Mouse (Mus musculus) ES-E14 (cell line): ENCODE measurements around the gene Gsdme. TPM values are rescaled to one million over a fixed set of nuclear protein-coding genes. Genes with fewer than 3 reads are reported as not detected.

Experiments used
- DNase-seq: peaks from one replicate; pipeline ENCODE4 v3.0.0-alpha.2; 2013; ENCODE audit warnings: low read depth, low spot score
- H3K27ac ChIP-seq: 2 replicates; pipeline ENCODE4 v1.5.1; 2012; ENCODE audit warnings: low read depth, mild to moderate bottlenecking, low read length, moderate library complexity, mixed read lengths; ENCODE audit not compliant: poor library complexity, insufficient read depth, severe bottlenecking
- H3K36me3 ChIP-seq: 2 replicates; pipeline ENCODE4 v1.6.1; 2012; ENCODE audit warnings: mild to moderate bottlenecking, low read length, moderate library complexity, mixed read lengths; ENCODE audit not compliant: control insufficient read depth, poor library complexity, insufficient read depth, severe bottlenecking
- H3K4me1 ChIP-seq, 2 experiments: fragments of 150-350 bp in 1 of 2; sonication (generic) in 1 of 2; 2 replicates each; pipeline ENCODE4 v1.6.1; 2012; ENCODE audit warnings: low read length in 2 of 2, mild to moderate bottlenecking in 1 of 2, mixed read lengths in 1 of 2; ENCODE audit not compliant: control insufficient read depth in 2 of 2, insufficient read depth in 2 of 2, poor library complexity in 1 of 2
- H3K4me3 ChIP-seq, 2 experiments: fragments of 150-350 bp in 1 of 2; sonication (generic) in 1 of 2; 2 replicates each; pipeline ENCODE4 v1.5.1; 2012; ENCODE audit warnings: low read length in 2 of 2, low read depth in 1 of 2, mild to moderate bottlenecking in 1 of 2, mixed read lengths in 1 of 2; ENCODE audit not compliant: insufficient read depth in 1 of 2, poor library complexity in 1 of 2, severe bottlenecking in 1 of 2
- H3K9ac ChIP-seq: 2 replicates; pipeline ENCODE4 v1.6.1; 2012; ENCODE audit warnings: low read depth, mild to moderate bottlenecking, low read length, mixed read lengths; ENCODE audit not compliant: poor library complexity, insufficient read depth, severe bottlenecking
- H3K9me3 ChIP-seq: fragments of 150-350 bp; sonication (generic); 2 replicates; pipeline ENCODE4 v1.6.1; 2012; ENCODE audit warnings: low read depth, mild to moderate bottlenecking, low read length; ENCODE audit not compliant: control insufficient read depth, insufficient read depth
- CHD2 ChIP-seq: IDR thresholded peaks from 2 replicates; pipeline ENCODE4 v1.6.1; 2014; ENCODE audit warnings: mild to moderate bottlenecking, low read depth, low read length, inconsistent platforms
- HCFC1 ChIP-seq: IDR thresholded peaks from 2 replicates; pipeline ENCODE4 v1.6.1; 2012; ENCODE audit warnings: low read length, inconsistent platforms, borderline replicate concordance; ENCODE audit not compliant: insufficient read depth
- MAFK ChIP-seq: IDR thresholded peaks from 2 replicates; pipeline ENCODE4 v1.6.1; 2014; ENCODE audit warnings: mild to moderate bottlenecking, low read depth, low read length, inconsistent platforms; ENCODE audit not compliant: insufficient read depth
- ZC3H11A ChIP-seq: IDR thresholded peaks from 2 replicates; pipeline ENCODE4 v1.6.1; 2012; ENCODE audit warnings: low read depth, mild to moderate bottlenecking, inconsistent platforms, low read length, borderline replicate concordance
- ZNF384 ChIP-seq: IDR thresholded peaks from 2 replicates; pipeline ENCODE4 v1.6.1; 2012; ENCODE audit warnings: low read depth, low read length, inconsistent platforms
- in situ Hi-C, 2 experiments: fragments of 600-800 bp; cut with MboI; formaldehyde crosslinking; loops; one replicate each; pipeline ENCODE4 v1.15.1; 2025; ENCODE audit warnings: low sequenced_read_pairs in 2 of 2, inconsistent platforms in 1 of 2; ENCODE audit not compliant: unreplicated experiment in 2 of 2
- total RNA-seq: library from RNA; depleted of rRNA; stranded (reverse); fragments of 300-350 nt; gene quantifications from 2 replicates; pipeline ENCODE4 v1.2.3, GENCODE M21; 2012

Gene Gsdme
- total RNA-seq, 1 experiment: 1.7 TPM

DNA sequence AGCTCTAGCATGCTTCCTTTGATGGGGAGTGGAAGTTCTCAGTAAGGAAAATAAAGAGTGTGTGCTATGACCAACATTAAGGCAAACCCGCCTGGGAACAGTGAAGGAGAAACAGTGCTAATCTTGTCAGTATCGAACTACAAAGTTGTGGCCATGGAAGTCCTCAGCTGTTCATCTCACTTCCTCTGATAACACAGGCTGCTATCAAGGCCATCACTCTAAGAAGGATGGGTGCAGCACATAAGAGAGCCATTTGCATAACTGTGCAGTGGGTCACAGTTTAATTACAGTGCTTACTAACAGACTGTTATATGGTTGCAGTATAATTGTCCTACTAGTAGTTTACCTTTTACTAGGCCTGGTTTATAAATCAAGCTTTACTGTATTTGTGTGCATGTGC, 23.8 kb downstream of the Gsdme start:
- no peak for DNase-seq
- TF ChIP-seq HCFC1: no peak
- no peak for TF ChIP-seq MAFK
- TF ChIP-seq CHD2: no peak
- TF ChIP-seq ZNF384: no peak
- TF ChIP-seq ZC3H11A: no peak
- Histone ChIP-seq H3K9ac (no peak overlapping the region), H3K9me3 (no peaks in the 10 kb centered on the region), H3K27ac (no peak overlapping the region), H3K36me3 (no peaks in the 10 kb centered on the region), H3K4me1 (peaks cover 0 to 3% of the 10 kb centered on the region in 2 experiments; a peak in 1 of 4 replicates), H3K4me3 (no peak overlapping the region)
- in situ Hi-C loops: no loop called here

DNA sequence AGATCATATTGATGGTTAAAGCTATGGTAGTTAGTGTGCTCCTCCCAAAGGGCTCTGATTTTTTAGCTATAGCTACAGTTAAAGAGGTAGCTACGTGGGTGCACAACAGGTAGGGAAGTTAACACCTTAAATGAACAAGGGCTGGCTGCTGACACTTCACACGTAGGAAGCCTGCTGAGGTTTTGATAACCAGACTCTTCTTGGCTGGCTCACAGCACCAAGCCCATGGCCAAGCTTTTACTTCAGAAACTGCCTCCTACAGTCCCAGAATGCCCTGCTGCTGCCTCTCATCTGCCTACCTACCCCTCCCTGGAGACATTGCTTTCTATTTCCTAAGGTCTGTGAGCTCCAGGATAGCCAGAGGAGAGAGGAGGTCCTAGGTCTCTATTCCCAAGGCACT, 25.7 kb downstream of the Gsdme start:
- Histone ChIP-seq H3K27ac (no peak overlapping the region), H3K4me1 (peaks cover 0 to 3% of the 10 kb centered on the region in 2 experiments; a peak in 1 of 4 replicates), H3K4me3 (no peak overlapping the region), H3K9ac (no peak overlapping the region), H3K36me3 (no peaks in the 10 kb centered on the region), H3K9me3 (no peaks in the 10 kb centered on the region)
- TF ChIP-seq HCFC1 (no peak), ZNF384 (no peak), CHD2 (no peak), MAFK (no peak)
- in situ Hi-C loops: no loop called here
- no peak for DNase-seq

DNA sequence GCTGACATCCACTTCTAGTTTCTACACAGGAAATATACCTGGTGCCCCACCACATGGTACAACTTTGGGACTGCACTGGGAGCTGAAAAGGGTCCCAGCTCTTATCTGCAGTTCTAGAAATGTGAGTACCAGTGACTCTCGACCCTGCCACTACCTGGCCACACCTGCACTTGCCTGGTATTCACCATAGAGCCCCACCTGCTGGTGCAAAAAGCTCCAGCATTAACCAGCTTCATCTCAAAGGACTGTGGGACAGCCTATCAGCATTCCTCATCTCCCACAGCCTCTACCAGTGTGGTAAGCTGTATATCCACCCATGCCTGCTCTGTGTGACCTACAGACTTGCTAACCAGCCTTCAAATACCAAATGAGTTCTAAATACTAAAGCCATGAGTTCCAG, 30.7 kb downstream of the Gsdme start:
- TF ChIP-seq CHD2 (no peak), HCFC1 (no peak), MAFK (no peak), ZNF384 (no peak), ZC3H11A (no peak)
- H3K9ac ChIP-seq: no peak overlapping the region
- H3K36me3 ChIP-seq: no peaks in the 10 kb centered on the region
- H3K9me3 ChIP-seq: no peaks in the 10 kb centered on the region
- in situ Hi-C loops: no loop called here
- no peak for DNase-seq
- no peak overlapping the region for H3K4me3 ChIP-seq
- no peaks in the 10 kb centered on the region for H3K4me1 ChIP-seq
- H3K27ac ChIP-seq: no peak overlapping the region

DNA sequence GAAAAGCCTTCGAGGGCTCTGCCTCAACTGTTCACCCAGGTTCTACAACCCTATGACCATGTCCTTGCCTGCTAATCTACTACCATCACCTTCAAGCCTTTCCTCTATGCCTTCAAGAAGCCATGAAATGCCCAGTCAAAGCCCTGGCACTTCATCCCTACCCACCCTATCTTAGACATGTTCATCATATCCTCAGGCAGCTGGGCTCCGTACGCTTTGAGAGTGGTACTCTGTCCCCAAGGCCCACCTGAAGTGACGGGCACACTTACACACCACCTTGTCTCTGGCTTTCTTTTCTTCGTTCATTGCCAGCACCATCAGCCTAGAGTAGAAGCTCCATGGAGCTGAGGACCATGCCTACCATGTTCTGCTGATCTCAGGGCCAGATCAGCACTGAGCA, 32.4 kb downstream of the Gsdme start:
- no peaks in the 10 kb centered on the region for H3K4me1 ChIP-seq
- H3K4me3 ChIP-seq: no peak overlapping the region
- no peaks in the 10 kb centered on the region for H3K9me3 ChIP-seq
- in situ Hi-C loops: no loop called here
- H3K9ac ChIP-seq: no peak overlapping the region
- no peak overlapping the region for H3K27ac ChIP-seq
- H3K36me3 ChIP-seq: no peaks in the 10 kb centered on the region
- TF ChIP-seq ZNF384: no peak
- TF ChIP-seq ZC3H11A: no peak
- TF ChIP-seq CHD2: no peak
- TF ChIP-seq MAFK: no peak
- TF ChIP-seq HCFC1: no peak
- DNase-seq: no peak

DNA sequence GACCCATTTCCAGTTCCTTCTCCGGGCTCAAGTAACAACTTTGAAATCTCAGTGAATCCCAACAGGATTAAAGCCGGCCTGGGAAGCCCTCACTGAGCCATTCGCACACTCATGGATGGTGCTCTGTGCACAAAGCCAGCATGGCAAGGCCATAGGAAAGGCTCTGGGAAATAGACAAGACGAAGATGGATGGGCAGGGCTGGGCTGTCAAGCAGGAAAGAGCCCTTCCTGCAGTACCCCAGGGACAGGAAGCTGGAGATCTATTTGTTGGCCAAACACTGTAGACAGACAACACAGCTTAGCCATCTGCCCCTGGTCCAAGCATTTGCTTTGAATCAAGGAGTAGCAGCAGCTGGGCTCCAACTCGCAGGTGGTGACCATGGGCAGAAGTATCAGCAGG, 35.5 kb downstream of the Gsdme start:
- Histone ChIP-seq H3K27ac (no peak overlapping the region), H3K4me3 (no peak overlapping the region), H3K36me3 (no peaks in the 10 kb centered on the region), H3K9ac (no peak overlapping the region), H3K4me1 (no peaks in the 10 kb centered on the region), H3K9me3 (no peaks in the 10 kb centered on the region)
- in situ Hi-C loops: no loop called here
- TF ChIP-seq ZNF384 (no peak), HCFC1 (no peak), CHD2 (no peak), MAFK (no peak)
- no peak for DNase-seq
